Mouse (Mus musculus) frontal cortex, postnatal 36 days (tissue): ENCODE measurements around the gene Pla2g4a.

ENCODE experiments used
- DNase-seq, 2 experiments: peaks; one replicate each; pipeline ENCODE4 v3.0.0; 2022; ENCODE audit warnings: low spot score in 2 of 2

Pla2g4a gene

GRCm38 (mm10) chr1:149855581-149855980, 105.5 kb downstream of the Pla2g4a start:
- no peak for DNase-seq

GRCm38 (mm10) chr1:149854867-149855266, 106.2 kb downstream of the Pla2g4a start:
- DNase-seq: no peak

- no peak for DNase-seq
These were observed 114.4 kb downstream of the Pla2g4a start for GRCm38 (mm10) chr1:149846655-149847054.

- DNase-seq: no peak
These were observed 119.2 kb downstream of the Pla2g4a start for GRCm38 (mm10) chr1:149841845-149842244.

GRCm38 (mm10) chr1:149840961-149841416, 120.1 kb downstream of the Pla2g4a start:
- DNase-seq: no peak

- DNase-seq: no peak
These were observed 120.7 kb downstream of the Pla2g4a start for GRCm38 (mm10) chr1:149840312-149840930.

GRCm38 (mm10) chr1:149836496-149836895, 124.6 kb downstream of the Pla2g4a start:
- DNase-seq: no peak

- no peak for DNase-seq
These were observed 127.2 kb downstream of the Pla2g4a start for GRCm38 (mm10) chr1:149833876-149834275.

- DNase-seq: peak in 1 of 2 experiments; percentile 16
These were observed 128.1 kb downstream of the Pla2g4a start for GRCm38 (mm10) chr1:149832952-149833351.

GRCm38 (mm10) chr1:149832514-149832913, 128.6 kb downstream of the Pla2g4a start:
- DNase-seq: no peak

- DNase-seq: no peak
These were observed 130.0 kb downstream of the Pla2g4a start for GRCm38 (mm10) chr1:149831100-149831499.

GRCm38 (mm10) chr1:149813616-149814345, 147.3 kb downstream of the Pla2g4a start:
- no peak for DNase-seq

GRCm38 (mm10) chr1:149809527-149809926, 151.6 kb downstream of the Pla2g4a start:
- DNase-seq: no peak
